Mouse (Mus musculus) urinary bladder, adult 18-20 months (tissue): ENCODE results near the gene Prdm9.

Source experiments
- DNase-seq, 2 experiments: peaks; one replicate each; pipeline ENCODE4 v3.0.0; 2022; ENCODE audit warnings: low spot score in 2 of 2, mixed read lengths in 2 of 2

Gene Prdm9

GRCm38 (mm10) chr17:15527811-15528136 lies 36.4 kb downstream of the Prdm9 start:
- DNase-seq: no peak

- DNase-seq: peak; percentile 90 to 94
Measured at GRCm38 (mm10) chr17:15526986-15527810, 37.0 kb downstream of the Prdm9 start, which contains the start of gene Pdcd2. TSS of gene Pdcd2 (minus strand) at chr17:15527301.

GRCm38 (mm10) chr17:15526304-15526703 lies 37.9 kb downstream of the Prdm9 start:
- DNase-seq: no peak

GRCm38 (mm10) chr17:15518766-15519165 lies 45.4 kb downstream of the Prdm9 start:
- no peak for DNase-seq

- DNase-seq: no peak
Measured at GRCm38 (mm10) chr17:15518186-15518585, 46.0 kb downstream of the Prdm9 start.

- DNase-seq: no peak
Measured at GRCm38 (mm10) chr17:15517776-15518175, 46.4 kb downstream of the Prdm9 start.

GRCm38 (mm10) chr17:15510694-15511093 lies 53.5 kb downstream of the Prdm9 start:
- no peak for DNase-seq

- peak; percentile 95 to 97 for DNase-seq
Measured at GRCm38 (mm10) chr17:15499656-15500394, 64.3 kb downstream of the Prdm9 start, which contains the start of the genes Psmb1 and Tbp. TSS of gene Psmb1 (minus strand) at chr17:15499751. TSS of gene Tbp (plus strand) at chr17:15499888.

GRCm38 (mm10) chr17:15498753-15499113 lies 65.4 kb downstream of the Prdm9 start:
- no peak for DNase-seq

GRCm38 (mm10) chr17:15497882-15498752 lies 66.0 kb downstream of the Prdm9 start:
- DNase-seq: peak; percentile 90 to 91
